Mouse (Mus musculus): ENCODE data around the gene Gpc4. TPM values are rescaled to one million over a fixed set of nuclear protein-coding genes. Genes with fewer than 3 reads are reported as not detected.

The Gpc4 gene
- total and polyA plus RNA-seq, 2 experiments from 2014 or later: 1.6 to 7.2 TPM

GRCm38 (mm10) chrX:52052011-52052410 lies 113.0 kb downstream of the Gpc4 start:
- Histone ChIP-seq H3K9me3 (ENCODE audit: low read length) (no peaks in the 10 kb centered on the region), H3K4me3 (ENCODE audit: low read depth, low read length) (no peak overlapping the region), H3K27ac (ENCODE audit: low read depth, low read length) (no peak overlapping the region), H3K4me1 (ENCODE audit: insufficient read depth, low read length) (no peaks in the 10 kb centered on the region), H3K9ac (replicated peaks; ENCODE audit: low read length, poor library complexity, severe bottlenecking) (no peak overlapping the region), H3K4me2 (ENCODE audit: low read depth, low read length, poor library complexity, severe bottlenecking) (no peak overlapping the region), H3K36me3 (ENCODE audit: insufficient read depth, low read length) (no peaks in the 10 kb centered on the region), H3K27me3 (ENCODE audit: insufficient read depth, low read length) (no peaks in the 10 kb centered on the region)
- WGBS: 53% methylated on average over 5 of the region's 5 CpGs
- no peak for TF ChIP-seq CTCF (IDR thresholded peaks at IDR 0.05)
- ATAC-seq (ENCODE audit: low FRiP score) (no peak), DNase-seq (ENCODE audit: low spot score) (no peak)

GRCm38 (mm10) chrX:52050941-52051340 lies 114.1 kb downstream of the Gpc4 start:
- H3K4me3 ChIP-seq (ENCODE audit: low read depth, low read length): no peak overlapping the region
- no peak overlapping the region for H3K27ac ChIP-seq (ENCODE audit: low read depth, low read length)
- no peaks in the 10 kb centered on the region for H3K9me3 ChIP-seq (ENCODE audit: low read length)
- WGBS: 52% methylated on average over 4 of the region's 4 CpGs
- DNase-seq (ENCODE audit: low spot score) (no peak), ATAC-seq (ENCODE audit: low FRiP score) (no peak)
- H3K4me1 ChIP-seq (ENCODE audit: insufficient read depth, low read length): no peaks in the 10 kb centered on the region
- H3K36me3 ChIP-seq (ENCODE audit: insufficient read depth, low read length): no peaks in the 10 kb centered on the region
- H3K27me3 ChIP-seq (ENCODE audit: insufficient read depth, low read length): no peaks in the 10 kb centered on the region
- no peak overlapping the region for H3K4me2 ChIP-seq (ENCODE audit: low read depth, low read length, poor library complexity, severe bottlenecking)
- H3K9ac ChIP-seq (replicated peaks; ENCODE audit: low read length, poor library complexity, severe bottlenecking): no peak overlapping the region
- TF ChIP-seq CTCF (IDR thresholded peaks at IDR 0.05): no peak

- 74% methylated on average over 1 of the region's 1 CpGs for WGBS
- Histone ChIP-seq H3K9ac (replicated peaks; ENCODE audit: low read length, poor library complexity, severe bottlenecking) (no peak overlapping the region), H3K4me3 (ENCODE audit: low read depth, low read length) (no peak overlapping the region), H3K9me3 (ENCODE audit: low read length) (no peaks in the 10 kb centered on the region), H3K4me2 (ENCODE audit: low read depth, low read length, poor library complexity, severe bottlenecking) (no peak overlapping the region), H3K36me3 (ENCODE audit: insufficient read depth, low read length) (no peaks in the 10 kb centered on the region), H3K27ac (ENCODE audit: low read depth, low read length) (no peak overlapping the region), H3K4me1 (ENCODE audit: insufficient read depth, low read length) (no peaks in the 10 kb centered on the region), H3K27me3 (ENCODE audit: insufficient read depth, low read length) (no peaks in the 10 kb centered on the region)
- no peak for DNase-seq (ENCODE audit: low spot score)
- ATAC-seq (ENCODE audit: low FRiP score): no peak
- no peak for TF ChIP-seq CTCF (IDR thresholded peaks at IDR 0.05)
These were observed 125.2 kb downstream of the Gpc4 start for GRCm38 (mm10) chrX:52039875-52040274.

- Histone ChIP-seq H3K4me2 (ENCODE audit: low read depth, low read length, poor library complexity, severe bottlenecking) (no peak overlapping the region), H3K27me3 (ENCODE audit: insufficient read depth, low read length) (no peaks in the 10 kb centered on the region), H3K9me3 (ENCODE audit: low read length) (no peaks in the 10 kb centered on the region), H3K9ac (replicated peaks; ENCODE audit: low read length, poor library complexity, severe bottlenecking) (no peak overlapping the region), H3K4me1 (ENCODE audit: insufficient read depth, low read length) (no peaks in the 10 kb centered on the region), H3K36me3 (ENCODE audit: insufficient read depth, low read length) (no peaks in the 10 kb centered on the region), H3K4me3 (ENCODE audit: low read depth, low read length) (no peak overlapping the region), H3K27ac (ENCODE audit: low read depth, low read length) (no peak overlapping the region)
- ATAC-seq (ENCODE audit: low FRiP score) (no peak), DNase-seq (ENCODE audit: low spot score) (no peak)
- 92% methylated on average over 7 of the region's 7 CpGs for WGBS
- TF ChIP-seq CTCF (IDR thresholded peaks at IDR 0.05): no peak
These were observed 134.9 kb downstream of the Gpc4 start for GRCm38 (mm10) chrX:52030146-52030545.

- no peak for ATAC-seq (ENCODE audit: low FRiP score)
- WGBS: 58% methylated on average over 9 of the region's 9 CpGs
- no peak for TF ChIP-seq CTCF (IDR thresholded peaks at IDR 0.05)
These were observed 147.4 kb downstream of the Gpc4 start for GRCm38 (mm10) chrX:52017660-52018059.

More at GRCm38 (mm10) chrX:52017660-52018059, 147.4 kb downstream of the Gpc4 start:
- Histone ChIP-seq H3K4me1 (ENCODE audit: insufficient read depth, low read length) (no peaks in the 10 kb centered on the region), H3K4me3 (ENCODE audit: low read depth, low read length) (no peak overlapping the region), H3K4me2 (ENCODE audit: low read depth, low read length, poor library complexity, severe bottlenecking) (no peak overlapping the region), H3K27ac (ENCODE audit: low read depth, low read length) (no peak overlapping the region), H3K36me3 (ENCODE audit: insufficient read depth, low read length) (no peaks in the 10 kb centered on the region), H3K9ac (replicated peaks; ENCODE audit: low read length, poor library complexity, severe bottlenecking) (no peak overlapping the region), H3K27me3 (ENCODE audit: insufficient read depth, low read length) (no peaks in the 10 kb centered on the region), H3K9me3 (ENCODE audit: low read length) (no peaks in the 10 kb centered on the region)
- DNase-seq (ENCODE audit: low spot score): no peak

Other genes with a start within 250 kb of the Gpc4 start
- gene 1700080O16Rik, start 192.5 kb downstream of the Gpc4 start, total RNA-seq (2014; rRNA removed): not detected in 2 replicates
- gene 1700080O16Rik, start 192.5 kb downstream of the Gpc4 start, polyA plus RNA-seq (2015; fragmentation: Nextera tagmentation; extraction: Ambion mirVana): not detected in 2 replicates